Mouse (Mus musculus) megakaryocyte, embryonic 14.5 days (primary cell): ENCODE data around the gene Atp5d. TPM values are rescaled to one million over a fixed set of nuclear protein-coding genes. Genes with fewer than 3 reads are reported as not detected.

Experiments used
- H3K27me3 ChIP-seq: replicated peaks from 2 replicates; pipeline ENCODE3; 2012; ENCODE audit warnings: inconsistent platforms
- H3K36me3 ChIP-seq: replicated peaks from 2 replicates; pipeline ENCODE3; 2012; ENCODE audit warnings: low read length, inconsistent platforms, mixed read lengths
- H3K4me1 ChIP-seq: 2 replicates; pipeline ENCODE4 v1.6.1; 2012; ENCODE audit warnings: inconsistent platforms
- H3K4me3 ChIP-seq: replicated peaks from 2 replicates; pipeline ENCODE3; 2012; ENCODE audit warnings: moderate library complexity, mild to moderate bottlenecking, inconsistent platforms
- H3K9me3 ChIP-seq: 2 replicates; pipeline ENCODE4 v1.6.1; 2012; ENCODE audit warnings: inconsistent platforms
- FLI1 ChIP-seq: IDR thresholded peaks from 2 replicates; pipeline ENCODE4 v1.6.1; 2012; ENCODE audit warnings: low read length, inconsistent platforms, mixed read lengths
- GATA1 ChIP-seq: IDR thresholded peaks from 3 replicates; pipeline ENCODE4 v1.6.1; 2012; ENCODE audit warnings: mixed read lengths, low read length, inconsistent platforms, borderline replicate concordance
- polyA plus RNA-seq: library from polyadenylated mRNA; stranded (reverse); fragments of >175 nt; gene quantifications from 2 replicates; pipeline ENCODE4 v1.2.3, GENCODE M21; 2012; ENCODE audit warnings: low replicate concordance; ENCODE audit not compliant: insufficient read depth

Atp5d gene
- polyA plus RNA-seq, 1 experiment = 1,192 TPM

- Histone ChIP-seq H3K4me3 (peak overlapping the region; percentile 95), H3K36me3 (peaks cover 39% of the 10 kb centered on the region), H3K9me3 (no peaks in the 10 kb centered on the region), H3K27me3 (no peaks in the 10 kb centered on the region), H3K4me1 (peaks cover 97% of the 10 kb centered on the region)
- TF ChIP-seq FLI1 = no peak
- no peak for TF ChIP-seq GATA1
Observed at GRCm38 (mm10) chr10:80159021-80159560, 20.7 kb downstream of the Atp5d start.

GRCm38 (mm10) chr10:80159561-80160454, 21.4 kb downstream of the Atp5d start:
- Histone ChIP-seq H3K27me3 (no peaks in the 10 kb centered on the region), H3K4me1 (peaks cover 97% of the 10 kb centered on the region), H3K9me3 (no peaks in the 10 kb centered on the region), H3K4me3 (peak overlapping the region; percentile 95), H3K36me3 (peaks cover 32% of the 10 kb centered on the region)
- TF ChIP-seq FLI1 = peak; percentile 56; the same call in 1 of the 2 replicates
- TF ChIP-seq GATA1 = no peak

GRCm38 (mm10) chr10:80160455-80161371, 22.3 kb downstream of the Atp5d start:
- no peak for TF ChIP-seq FLI1
- TF ChIP-seq GATA1 = no peak
- peak overlapping the region; percentile 95 for H3K4me3 ChIP-seq
- H3K9me3 ChIP-seq = no peaks in the 10 kb centered on the region
- peaks cover 97% of the 10 kb centered on the region for H3K4me1 ChIP-seq
- peaks cover 23% of the 10 kb centered on the region for H3K36me3 ChIP-seq
- no peaks in the 10 kb centered on the region for H3K27me3 ChIP-seq

- Histone ChIP-seq H3K36me3 (peaks cover 14% of the 10 kb centered on the region), H3K9me3 (no peaks in the 10 kb centered on the region), H3K4me3 (peak overlapping the region; percentile 95), H3K27me3 (no peaks in the 10 kb centered on the region), H3K4me1 (peaks cover 97% of the 10 kb centered on the region)
- TF ChIP-seq FLI1 (no peak), GATA1 (no peak)
Observed at GRCm38 (mm10) chr10:80161522-80162242, 23.2 kb downstream of the Atp5d start.

- H3K36me3 ChIP-seq = peaks cover 8% of the 10 kb centered on the region
- TF ChIP-seq GATA1 (no peak), FLI1 (no peak)
Observed at GRCm38 (mm10) chr10:80162243-80162608, 23.8 kb downstream of the Atp5d start.

GRCm38 (mm10) chr10:80162716-80163299, 24.4 kb downstream of the Atp5d start:
- Histone ChIP-seq H3K4me3 (peak overlapping the region; percentile 77), H3K36me3 (peaks cover 3% of the 10 kb centered on the region), H3K27me3 (no peaks in the 10 kb centered on the region), H3K4me1 (peaks cover 92% of the 10 kb centered on the region), H3K9me3 (no peaks in the 10 kb centered on the region)
- TF ChIP-seq FLI1 (no peak), GATA1 (no peak)

More at GRCm38 (mm10) chr10:80162243-80162608, 23.8 kb downstream of the Atp5d start:
- Histone ChIP-seq H3K9me3 (no peaks in the 10 kb centered on the region), H3K27me3 (no peaks in the 10 kb centered on the region), H3K4me1 (peaks cover 97% of the 10 kb centered on the region), H3K4me3 (peak overlapping the region; percentile 73)

GRCm38 (mm10) chr10:80163721-80164120, 25.3 kb downstream of the Atp5d start:
- H3K27me3 ChIP-seq = no peaks in the 10 kb centered on the region
- TF ChIP-seq GATA1 (no peak), FLI1 (no peak)
- H3K36me3 ChIP-seq = peaks cover 3% of the 10 kb centered on the region
- no peaks in the 10 kb centered on the region for H3K9me3 ChIP-seq
- peak overlapping the region; percentile 93 for H3K4me3 ChIP-seq
- H3K4me1 ChIP-seq = peaks cover 88% of the 10 kb centered on the region

- no peak for TF ChIP-seq FLI1
- Histone ChIP-seq H3K4me3 (peak overlapping the region; percentile 93), H3K36me3 (peaks cover 6% of the 10 kb centered on the region), H3K27me3 (no peaks in the 10 kb centered on the region), H3K9me3 (no peaks in the 10 kb centered on the region), H3K4me1 (peaks cover 88% of the 10 kb centered on the region)
Observed at GRCm38 (mm10) chr10:80164161-80164997, 25.9 kb downstream of the Atp5d start.
